Mouse (Mus musculus): ENCODE results near the gene Caprin2.
"Not testable (repeated sequence)": the region's sequence is repeated elsewhere in the genome, so short reads cannot be mapped to it uniquely, and the experiment has no call there.

Caprin2 gene

GRCm38 (mm10) chr6:148895773-148896506, at the start of gene Caprin2:
Gene Caprin2 (minus strand): TSS chr6:148896237.
- peak; percentile 92 to 98 for DNase-seq (ENCODE audit: inconsistent age in 2 of 2, low spot score in 1 of 2)

DNA sequence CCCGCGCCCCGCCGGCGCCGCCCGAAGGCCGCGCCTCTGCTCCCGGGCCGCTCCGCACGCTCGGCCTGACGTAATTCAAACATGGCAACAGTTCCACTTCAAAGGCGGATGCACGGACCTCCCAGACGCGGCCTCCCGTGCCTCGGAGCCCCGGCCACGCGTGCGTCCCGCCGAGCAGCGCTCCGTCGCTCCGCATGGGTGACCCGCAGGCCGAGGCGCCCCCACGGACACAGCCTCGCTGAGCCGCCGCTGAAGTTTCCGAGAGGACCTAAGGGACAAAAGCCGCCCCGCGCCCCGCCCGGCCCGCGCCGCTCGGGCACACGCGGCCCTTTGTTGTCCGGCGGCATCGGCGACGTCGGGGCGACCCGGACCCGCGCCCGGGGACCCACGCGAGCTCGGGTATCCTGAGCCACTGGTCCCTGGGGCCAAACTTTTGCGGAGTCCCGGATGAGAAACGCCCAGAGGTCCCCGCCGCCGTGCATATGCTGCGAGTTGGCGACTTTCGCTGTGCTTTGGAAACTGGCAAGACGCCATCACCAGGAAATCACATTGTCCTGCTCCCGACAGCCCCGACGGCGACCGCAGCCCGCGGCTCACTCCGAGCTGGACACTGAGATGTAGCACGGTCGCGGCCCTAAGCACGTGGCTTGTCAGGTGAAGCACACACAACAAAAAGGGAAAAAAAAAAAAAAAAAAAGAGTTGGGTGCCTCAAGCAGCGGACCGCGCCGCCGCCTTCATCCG, 48.9 kb upstream of the Caprin2 start:
- DNase-seq (ENCODE audit: inconsistent age in 2 of 2, low spot score in 1 of 2), result peak; percentile 81 to 94

DNA sequence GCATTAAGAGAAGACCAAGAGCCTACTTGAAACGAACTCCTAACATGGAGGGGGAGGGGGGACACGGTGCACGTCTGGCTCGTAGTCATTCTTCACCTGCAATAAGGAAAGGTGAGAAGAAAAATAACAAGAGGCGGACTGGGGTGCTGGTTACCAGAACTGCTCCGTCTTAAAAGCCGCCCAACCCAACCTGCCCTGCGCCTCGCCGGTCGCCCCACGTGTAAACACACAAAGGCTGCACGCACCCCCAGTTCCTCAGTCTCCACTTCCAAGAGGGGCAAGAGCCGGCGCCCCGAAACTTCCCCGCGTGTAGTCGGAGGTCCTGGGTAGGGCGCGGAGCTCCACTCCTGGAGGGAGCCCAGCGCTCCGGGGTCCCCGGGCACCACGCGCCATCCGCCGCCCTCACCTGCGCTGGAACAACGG, 48.3 kb upstream of the Caprin2 start:
- no peak for DNase-seq (ENCODE audit: inconsistent age in 2 of 2, low spot score in 1 of 2)

- peak; percentile 9 to 80 for DNase-seq (ENCODE audit: inconsistent age in 2 of 2, low spot score in 1 of 2)
Measured at GRCm38 (mm10) chr6:148943695-148944094, 47.7 kb upstream of the Caprin2 start.

GRCm38 (mm10) chr6:148942406-148942805, 46.4 kb upstream of the Caprin2 start:
- no peak for DNase-seq (ENCODE audit: inconsistent age in 2 of 2, low spot score in 1 of 2)

DNA sequence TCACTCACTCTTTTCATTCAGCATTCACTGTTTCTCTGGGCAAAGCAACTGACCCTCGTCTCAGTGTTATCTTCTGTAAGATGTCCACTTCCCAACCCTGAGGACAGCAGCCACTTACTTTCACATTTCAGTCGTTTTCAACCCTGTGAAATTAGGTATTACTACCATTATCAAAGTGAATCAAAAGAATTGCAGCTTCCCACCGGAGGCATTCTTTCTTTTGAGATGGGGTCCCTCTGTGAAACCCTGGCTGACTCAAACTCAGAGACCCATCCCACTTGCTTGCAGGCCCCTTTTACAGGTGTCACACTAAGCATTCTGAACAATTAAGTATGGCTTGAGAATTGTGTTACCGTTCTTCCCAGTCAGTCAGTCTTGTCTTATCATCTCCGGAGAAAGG, 45.8 kb upstream of the Caprin2 start:
- DNase-seq (ENCODE audit: inconsistent age in 2 of 2, low spot score in 1 of 2), result no peak

DNA sequence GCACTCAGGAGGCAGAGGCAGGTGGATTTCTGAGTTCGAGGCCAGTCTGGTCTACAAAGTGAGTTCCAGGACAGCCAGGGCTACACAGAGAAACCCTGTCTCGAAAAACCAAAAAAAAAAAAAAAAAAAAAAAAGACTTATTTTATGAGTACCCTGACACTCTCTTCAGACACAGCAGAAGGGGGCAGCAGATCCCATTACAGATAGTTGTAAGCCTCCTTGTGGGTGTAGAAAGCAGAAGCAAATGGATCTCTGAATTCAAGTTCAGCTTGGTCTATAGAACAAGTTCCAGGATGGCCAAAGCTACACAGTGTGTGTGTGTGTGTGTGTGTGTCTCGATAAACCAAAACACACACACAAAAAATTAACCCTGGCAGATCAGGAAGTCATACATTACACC, 44.3 kb upstream of the Caprin2 start:
- not testable (repeated sequence) for DNase-seq (ENCODE audit: inconsistent age in 2 of 2, low spot score in 1 of 2)

GRCm38 (mm10) chr6:148937693-148938092, 41.7 kb upstream of the Caprin2 start:
- DNase-seq (ENCODE audit: inconsistent age in 2 of 2, low spot score in 1 of 2), result no peak

GRCm38 (mm10) chr6:148934961-148935590, 39.0 kb upstream of the Caprin2 start:
- DNase-seq (ENCODE audit: inconsistent age in 2 of 2, low spot score in 1 of 2), result peak in 1 of 2 experiments; percentile 59

- DNase-seq (ENCODE audit: inconsistent age in 2 of 2, low spot score in 1 of 2), result no peak
Measured at GRCm38 (mm10) chr6:148931281-148931680, 35.2 kb upstream of the Caprin2 start.

DNA sequence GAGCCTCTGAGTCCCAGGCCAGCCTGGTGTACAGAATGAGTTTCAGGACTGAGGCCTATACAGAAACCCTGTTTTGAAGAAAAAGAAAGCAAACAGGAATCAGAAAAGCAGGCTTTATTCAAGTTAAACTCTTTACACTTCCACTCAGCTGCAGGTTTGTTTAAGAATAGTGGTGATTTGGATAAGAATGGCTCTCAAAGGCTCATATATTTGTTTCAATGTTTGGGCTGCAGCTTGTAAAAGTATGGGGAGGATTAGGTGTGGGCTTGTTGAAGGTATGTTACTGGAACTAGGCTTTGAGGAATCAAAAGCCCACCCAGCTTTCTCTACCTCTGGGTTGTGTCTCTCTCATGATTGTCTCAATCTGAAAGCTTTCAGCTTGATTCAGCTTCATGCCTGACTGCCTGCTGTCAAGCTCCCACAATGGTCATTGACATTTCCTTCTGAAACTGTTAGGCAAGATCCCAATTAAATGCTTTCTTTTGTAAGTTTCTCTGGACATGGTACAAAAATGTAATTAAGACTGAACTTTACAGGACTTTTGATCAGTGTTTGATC, 22.9 kb upstream of the Caprin2 start:
- DNase-seq (ENCODE audit: inconsistent age in 2 of 2, low spot score in 1 of 2), result no peak

- DNase-seq (ENCODE audit: inconsistent age in 2 of 2, low spot score in 1 of 2), result no peak
Measured at GRCm38 (mm10) chr6:148917672-148918071, 21.6 kb upstream of the Caprin2 start.

DNA sequence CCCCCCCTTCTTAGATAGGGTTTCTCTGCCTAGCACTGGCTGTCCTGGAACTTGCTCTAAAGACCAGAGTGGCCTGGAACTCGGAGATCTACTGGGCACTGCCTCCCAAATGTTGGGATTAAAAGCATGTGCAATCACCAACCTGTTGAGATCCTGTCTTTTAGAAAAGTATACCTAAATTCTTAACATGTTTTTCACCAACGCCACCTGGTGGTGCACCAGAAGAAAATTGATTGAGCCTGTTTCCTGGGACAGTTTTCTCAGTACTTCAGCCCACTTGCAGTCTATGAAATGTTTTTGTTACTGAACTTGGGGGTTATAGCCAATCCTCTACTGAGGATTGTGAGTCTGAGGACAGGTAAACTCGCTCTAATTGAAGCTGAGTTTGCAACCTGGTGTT, 20.8 kb upstream of the Caprin2 start:
- no peak for DNase-seq (ENCODE audit: inconsistent age in 2 of 2, low spot score in 1 of 2)

- DNase-seq (ENCODE audit: inconsistent age in 2 of 2, low spot score in 1 of 2), result peak; percentile 44 to 84
Measured at GRCm38 (mm10) chr6:148913938-148914337, 17.9 kb upstream of the Caprin2 start.

- DNase-seq (ENCODE audit: inconsistent age in 2 of 2, low spot score in 1 of 2), result not testable (repeated sequence)
Measured at GRCm38 (mm10) chr6:148911906-148912305, 15.9 kb upstream of the Caprin2 start.

DNA sequence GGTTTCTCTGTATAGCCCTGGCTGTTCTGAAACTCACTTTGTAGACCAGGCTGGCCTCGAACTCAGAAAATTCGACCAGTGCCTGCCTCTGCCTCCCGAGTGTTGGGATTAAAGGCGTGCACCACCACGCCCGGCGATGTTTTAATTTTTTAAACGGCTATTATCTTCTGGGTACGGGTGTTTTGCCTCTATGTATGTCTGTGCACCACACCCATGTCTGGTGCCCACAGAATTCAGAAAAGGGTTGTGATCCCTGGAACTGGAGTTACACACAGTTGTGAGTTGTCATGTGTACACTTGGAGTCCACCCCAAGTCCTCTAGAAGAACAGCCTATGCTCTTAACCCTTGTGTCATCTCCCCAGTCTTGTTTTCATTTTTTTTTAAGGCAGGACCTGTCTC, 10.9 kb upstream of the Caprin2 start:
- DNase-seq (ENCODE audit: inconsistent age in 2 of 2, low spot score in 1 of 2), result no peak

- peak; percentile 63 to 84 for DNase-seq (ENCODE audit: inconsistent age in 2 of 2, low spot score in 1 of 2)
Measured at GRCm38 (mm10) chr6:148902728-148903127, 6.7 kb upstream of the Caprin2 start.

DNA sequence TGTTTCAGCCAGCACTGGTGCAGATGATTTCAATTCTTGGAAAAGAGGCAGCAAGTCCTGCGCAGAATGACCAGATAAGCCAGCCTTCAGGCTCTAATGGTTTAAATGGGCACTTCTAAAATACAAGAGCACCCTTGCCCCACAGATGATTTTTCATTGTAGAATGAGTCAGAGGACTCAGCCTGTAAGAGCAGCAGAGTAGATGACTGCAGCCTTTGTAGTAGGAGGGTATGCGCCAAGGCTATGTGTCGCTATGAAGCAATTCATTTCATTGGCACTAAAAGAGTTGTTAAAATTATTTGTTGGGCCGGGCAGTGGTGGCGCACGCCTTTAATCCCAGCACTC, 442 bp upstream of the Caprin2 start:
- no peak for DNase-seq (ENCODE audit: inconsistent age in 2 of 2, low spot score in 1 of 2)

DNA sequence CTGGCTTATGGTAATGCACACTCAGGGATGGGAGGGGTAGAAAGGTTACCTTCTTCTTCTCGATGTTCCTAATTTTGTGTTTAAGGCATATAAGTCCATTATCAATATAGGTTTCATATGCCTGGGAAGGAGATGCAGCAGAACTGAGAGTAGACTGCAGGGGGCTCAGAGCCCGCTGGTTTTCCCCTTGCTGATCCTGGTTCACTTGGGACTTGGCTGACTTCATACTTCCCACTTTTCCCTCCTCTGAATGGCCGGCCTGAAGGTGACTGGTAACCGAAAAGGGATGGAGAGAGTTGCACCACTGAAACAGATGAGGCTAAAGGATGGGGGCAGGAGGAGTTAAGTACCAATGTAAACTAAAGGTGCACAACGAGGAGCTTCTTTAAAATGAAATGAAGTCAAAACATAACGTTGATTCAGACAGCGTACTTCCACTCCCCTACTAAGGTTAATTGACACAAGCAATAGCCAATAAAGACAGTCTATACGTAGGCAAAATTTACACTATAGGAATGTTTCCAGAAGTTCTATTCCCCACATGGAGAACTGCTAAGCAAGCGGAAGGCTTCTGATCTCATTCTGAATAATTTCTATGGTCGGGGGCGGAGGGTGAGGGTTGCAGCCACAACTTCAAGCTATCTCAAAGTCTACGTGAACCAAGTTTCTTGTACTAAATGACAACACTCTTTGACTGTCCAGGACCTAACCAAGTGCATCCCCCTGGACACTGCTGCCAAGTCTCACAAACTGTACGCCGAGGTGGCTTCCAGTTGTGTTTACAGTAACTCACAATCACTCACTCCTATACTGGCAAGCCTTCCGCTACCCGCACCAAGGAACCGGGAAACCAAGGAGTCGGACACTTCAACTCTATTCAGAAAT, 907 bp downstream of the Caprin2 start:
- DNase-seq (ENCODE audit: inconsistent age in 2 of 2, low spot score in 1 of 2), result peak in 1 of 2 experiments; percentile 50

DNA sequence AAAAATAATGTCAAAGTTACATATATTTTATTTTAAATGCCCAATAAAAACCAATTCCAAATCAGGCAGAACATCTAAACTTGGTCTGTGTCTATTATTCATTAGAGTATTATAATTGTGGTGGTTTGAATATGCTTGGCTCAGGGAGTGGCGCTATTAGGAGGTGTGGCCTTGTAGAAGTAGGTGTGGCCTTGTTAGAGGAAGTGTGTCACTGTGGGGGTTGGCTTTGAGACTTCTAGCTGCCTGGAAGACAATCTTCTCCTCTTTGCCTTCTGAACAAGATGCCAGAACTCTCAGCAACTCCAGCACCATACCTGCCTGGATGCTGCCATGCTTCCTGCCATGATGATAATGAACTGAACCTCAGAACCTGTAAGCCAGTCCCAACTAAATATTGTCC, 22.1 kb downstream of the Caprin2 start:
- DNase-seq (ENCODE audit: inconsistent age in 2 of 2, low spot score in 1 of 2), result no peak

GRCm38 (mm10) chr6:148845629-148846028, 50.4 kb downstream of the Caprin2 start:
- no peak for DNase-seq (ENCODE audit: inconsistent age in 2 of 2, low spot score in 1 of 2)
